Mouse (Mus musculus) kidney, embryonic 14.5 days (tissue): ENCODE measurements around the gene Cbr2. TPM values are rescaled to one million over a fixed set of nuclear protein-coding genes. Genes with fewer than 3 reads are reported as not detected.
A peak's percentile ranks its signal among the peaks of the same experiment; 100 is the strongest.

Experiments used
- ATAC-seq: fragments of 200-750 bp; cut with Nextera tagmentation; 2 replicates; pipeline ENCODE4 v1.8.0; 2017; ENCODE audit warnings: moderate number of reproducible peaks, mild to moderate bottlenecking, moderate TSS enrichment, moderate library complexity; ENCODE audit not compliant: low FRiP score, low TSS enrichment
- H3K27ac ChIP-seq: fragments of 300-500 bp; sonication (generic); 2 replicates; pipeline ENCODE4 v1.5.1; 2014; ENCODE audit warnings: low read depth, mild to moderate bottlenecking, low read length, moderate library complexity, mixed read lengths
- H3K27me3 ChIP-seq: fragments of 300-500 bp; sonication (generic); 2 replicates; pipeline ENCODE4 v1.6.1; 2014; ENCODE audit warnings: mild to moderate bottlenecking, low read length; ENCODE audit not compliant: control insufficient read depth, insufficient read depth
- H3K36me3 ChIP-seq: fragments of 300-500 bp; sonication (generic); 2 replicates; pipeline ENCODE4 v1.6.1; 2014; ENCODE audit warnings: low read length, mixed read lengths; ENCODE audit not compliant: control insufficient read depth, insufficient read depth
- H3K4me1 ChIP-seq: fragments of 300-500 bp; sonication (generic); 2 replicates; pipeline ENCODE4 v1.6.1; 2014; ENCODE audit warnings: low read length, mixed read lengths; ENCODE audit not compliant: control insufficient read depth, insufficient read depth
- H3K4me2 ChIP-seq: fragments of 300-500 bp; sonication (generic); replicated peaks from 2 replicates; pipeline ENCODE4 v1.6.1; 2014; ENCODE audit warnings: low read depth, mild to moderate bottlenecking, low read length
- H3K4me3 ChIP-seq: fragments of 300-500 bp; sonication (generic); 2 replicates; pipeline ENCODE4 v1.5.1; 2014; ENCODE audit warnings: mild to moderate bottlenecking, low read length
- H3K9ac ChIP-seq: fragments of 300-500 bp; sonication (generic); 2 replicates; pipeline ENCODE4 v1.6.1; 2014; ENCODE audit warnings: low read depth, mild to moderate bottlenecking, low read length, moderate library complexity
- H3K9me3 ChIP-seq: fragments of 300-500 bp; sonication (generic); 2 replicates; pipeline ENCODE4 v1.6.1; 2016; ENCODE audit warnings: low read length; ENCODE audit not compliant: control insufficient read depth
- WGBS: fragments of 180-500 bp; shearing (Covaris S2); extraction: QIAGEN DNeasy Blood & Tissue Kit; methylation state at CpG from one replicate; pipeline ENCODE4 v1.1.7; 2014; 5-methylcytosine and 5-hydroxymethylcytosine counted together
- polyA plus RNA-seq: library from polyadenylated mRNA; unstranded; fragments of >200 nt; fragmentation: Nextera tagmentation; extraction: Ambion mirVana; gene quantifications from 2 replicates; pipeline ENCODE4 v1.2.1, GENCODE M21; 2014

Gene Cbr2
- polyA plus RNA-seq, 1 experiment from 2014 or later, result 0.47 TPM

GRCm38 (mm10) chr11:120695184-120695583, 36.7 kb downstream of the Cbr2 start:
- Histone ChIP-seq H3K36me3 (peaks cover 16% of the 10 kb centered on the region; the same call in 1 of the 2 replicates), H3K4me3 (no peak overlapping the region), H3K27me3 (no peaks in the 10 kb centered on the region), H3K4me1 (peaks cover 40% of the 10 kb centered on the region), H3K9ac (no peak overlapping the region), H3K27ac (peak overlapping the region; percentile 33; the same call in 1 of the 2 replicates), H3K4me2 (no peak overlapping the region), H3K9me3 (no peaks in the 10 kb centered on the region)
- ATAC-seq, result peak; percentile 70
- WGBS, result 6% methylated on average over 4 of the region's 4 CpGs

GRCm38 (mm10) chr11:120693461-120693860, 38.5 kb downstream of the Cbr2 start:
- H3K4me3 ChIP-seq, result no peak overlapping the region
- no peak overlapping the region for H3K27ac ChIP-seq
- peaks cover 39% of the 10 kb centered on the region for H3K4me1 ChIP-seq
- 77% methylated on average over 3 of the region's 3 CpGs for WGBS
- peaks cover 24% of the 10 kb centered on the region for H3K36me3 ChIP-seq
- no peaks in the 10 kb centered on the region for H3K27me3 ChIP-seq
- H3K4me2 ChIP-seq, result no peak overlapping the region
- ATAC-seq, result no peak
- no peak overlapping the region for H3K9ac ChIP-seq
- no peaks in the 10 kb centered on the region for H3K9me3 ChIP-seq

- peaks cover 30% of the 10 kb centered on the region for H3K4me1 ChIP-seq
- 92% methylated on average over 4 of the region's 4 CpGs for WGBS
- peaks cover 29% of the 10 kb centered on the region for H3K36me3 ChIP-seq
These were observed 39.4 kb downstream of the Cbr2 start for GRCm38 (mm10) chr11:120692471-120693011.

GRCm38 (mm10) chr11:120689365-120689764, 42.5 kb downstream of the Cbr2 start:
- Histone ChIP-seq H3K36me3 (peaks cover 34% of the 10 kb centered on the region), H3K27ac (no peak overlapping the region)
- WGBS, result 83% methylated on average over 3 of the region's 3 CpGs

More at GRCm38 (mm10) chr11:120692471-120693011, 39.4 kb downstream of the Cbr2 start:
- Histone ChIP-seq H3K9ac (no peak overlapping the region), H3K9me3 (no peaks in the 10 kb centered on the region), H3K27ac (no peak overlapping the region), H3K4me2 (no peak overlapping the region), H3K27me3 (no peaks in the 10 kb centered on the region), H3K4me3 (no peak overlapping the region)
- no peak for ATAC-seq

GRCm38 (mm10) chr11:120686650-120687272, 45.2 kb downstream of the Cbr2 start:
- Histone ChIP-seq H3K4me2 (no peak overlapping the region), H3K27me3 (no peaks in the 10 kb centered on the region), H3K36me3 (peaks cover 41% of the 10 kb centered on the region), H3K4me1 (no peaks in the 10 kb centered on the region), H3K27ac (peak overlapping the region; percentile 42), H3K9ac (no peak overlapping the region), H3K9me3 (no peaks in the 10 kb centered on the region), H3K4me3 (no peak overlapping the region)
- ATAC-seq, result no peak
- WGBS, result 74% methylated on average over 20 of the region's 20 CpGs

More at GRCm38 (mm10) chr11:120689365-120689764, 42.5 kb downstream of the Cbr2 start:
- Histone ChIP-seq H3K4me1 (no peaks in the 10 kb centered on the region), H3K4me2 (no peak overlapping the region), H3K9ac (no peak overlapping the region), H3K27me3 (no peaks in the 10 kb centered on the region), H3K4me3 (no peak overlapping the region), H3K9me3 (no peaks in the 10 kb centered on the region)
- no peak for ATAC-seq

GRCm38 (mm10) chr11:120684660-120685059, 47.3 kb downstream of the Cbr2 start:
- H3K9me3 ChIP-seq, result no peaks in the 10 kb centered on the region
- no peaks in the 10 kb centered on the region for H3K4me1 ChIP-seq
- H3K4me3 ChIP-seq, result no peak overlapping the region
- WGBS, result 86% methylated on average over 2 of the region's 2 CpGs
- H3K27ac ChIP-seq, result no peak overlapping the region
- ATAC-seq, result no peak
- peaks cover 54% of the 10 kb centered on the region for H3K36me3 ChIP-seq
- H3K9ac ChIP-seq, result no peak overlapping the region
- H3K4me2 ChIP-seq, result no peak overlapping the region
- no peaks in the 10 kb centered on the region for H3K27me3 ChIP-seq

- Histone ChIP-seq H3K27me3 (no peaks in the 10 kb centered on the region), H3K9ac (no peak overlapping the region), H3K4me2 (no peak overlapping the region), H3K36me3 (peaks cover 50% of the 10 kb centered on the region), H3K4me3 (no peak overlapping the region), H3K27ac (no peak overlapping the region), H3K4me1 (no peaks in the 10 kb centered on the region), H3K9me3 (no peaks in the 10 kb centered on the region)
- no peak for ATAC-seq
- 68% methylated on average over 2 of the region's 2 CpGs for WGBS
These were observed 47.8 kb downstream of the Cbr2 start for GRCm38 (mm10) chr11:120684086-120684485.

GRCm38 (mm10) chr11:120683536-120683935, 48.4 kb downstream of the Cbr2 start:
- Histone ChIP-seq H3K36me3 (peaks cover 50% of the 10 kb centered on the region), H3K4me1 (no peaks in the 10 kb centered on the region), H3K4me3 (no peak overlapping the region), H3K4me2 (no peak overlapping the region), H3K27me3 (no peaks in the 10 kb centered on the region), H3K9me3 (no peaks in the 10 kb centered on the region), H3K27ac (no peak overlapping the region), H3K9ac (no peak overlapping the region)
- ATAC-seq, result no peak
- WGBS, result 98% methylated on average over 3 of the region's 3 CpGs

GRCm38 (mm10) chr11:120682683-120683082, 49.2 kb downstream of the Cbr2 start:
- Histone ChIP-seq H3K4me1 (no peaks in the 10 kb centered on the region), H3K4me2 (no peak overlapping the region), H3K4me3 (no peak overlapping the region), H3K36me3 (peaks cover 51% of the 10 kb centered on the region), H3K27me3 (no peaks in the 10 kb centered on the region), H3K9ac (no peak overlapping the region), H3K9me3 (no peaks in the 10 kb centered on the region), H3K27ac (no peak overlapping the region)
- 94% methylated on average over 5 of the region's 5 CpGs for WGBS
- ATAC-seq, result no peak
